Mouse (Mus musculus) MN1 (cell line): ENCODE measurements around the gene Col18a1.

Source experiments
- DNase-seq: peaks from one replicate; pipeline ENCODE4 v3.0.0-alpha.2; 2016; ENCODE audit warnings: low spot score

Col18a1 gene

GRCm38 (mm10) chr10:77182804-77183331 is 16.5 kb upstream of the Col18a1 start:
- no peak for DNase-seq

GRCm38 (mm10) chr10:77180110-77180509 is 13.8 kb upstream of the Col18a1 start:
- DNase-seq = no peak

- DNase-seq = no peak
Observed at GRCm38 (mm10) chr10:77178691-77179090, 12.3 kb upstream of the Col18a1 start.

- no peak for DNase-seq
Observed at GRCm38 (mm10) chr10:77170400-77170799, 4.1 kb upstream of the Col18a1 start.

- peak; percentile 78 for DNase-seq
Observed at GRCm38 (mm10) chr10:77165318-77165945, 916 bp downstream of the Col18a1 start.

- peak; percentile 56 for DNase-seq
Observed at GRCm38 (mm10) chr10:77164437-77165052, 1.8 kb downstream of the Col18a1 start.

GRCm38 (mm10) chr10:77164041-77164436 is 2.3 kb downstream of the Col18a1 start:
- DNase-seq = no peak

- no peak for DNase-seq
Observed at GRCm38 (mm10) chr10:77163392-77163977, 2.9 kb downstream of the Col18a1 start.

GRCm38 (mm10) chr10:77159573-77159972 is 6.8 kb downstream of the Col18a1 start:
- DNase-seq = no peak

GRCm38 (mm10) chr10:77158948-77159347 is 7.4 kb downstream of the Col18a1 start:
- DNase-seq = peak; percentile 59

GRCm38 (mm10) chr10:77157245-77158019 is 8.9 kb downstream of the Col18a1 start:
- DNase-seq = peak; percentile 58

- DNase-seq = peak; percentile 77
Observed at GRCm38 (mm10) chr10:77152178-77152621, 14.1 kb downstream of the Col18a1 start.

GRCm38 (mm10) chr10:77151551-77152002 is 14.8 kb downstream of the Col18a1 start:
- DNase-seq = peak; percentile 62

GRCm38 (mm10) chr10:77150947-77151521 is 15.3 kb downstream of the Col18a1 start:
- peak; percentile 48 for DNase-seq

GRCm38 (mm10) chr10:77150016-77150415 is 16.3 kb downstream of the Col18a1 start:
- DNase-seq = peak; percentile 47

- DNase-seq = no peak
Observed at GRCm38 (mm10) chr10:77147545-77147944, 18.8 kb downstream of the Col18a1 start.

GRCm38 (mm10) chr10:77146901-77147463 is 19.4 kb downstream of the Col18a1 start:
- peak; percentile 64 for DNase-seq

- DNase-seq = no peak
Observed at GRCm38 (mm10) chr10:77145946-77146345, 20.4 kb downstream of the Col18a1 start.

- DNase-seq = no peak
Observed at GRCm38 (mm10) chr10:77144372-77144771, 22.0 kb downstream of the Col18a1 start.

GRCm38 (mm10) chr10:77142328-77142727 is 24.0 kb downstream of the Col18a1 start:
- DNase-seq = no peak

GRCm38 (mm10) chr10:77138304-77138703 is 28.0 kb downstream of the Col18a1 start:
- DNase-seq = no peak
